Mouse (Mus musculus) kidney, postnatal 36 days (tissue): ENCODE measurements around the gene Cox6b2.

Source experiments
- DNase-seq, 2 experiments: peaks; one replicate each; pipeline ENCODE4 v3.0.0; 2021 to 2022; ENCODE audit warnings: mixed read lengths in 2 of 2

Gene Cox6b2

DNA sequence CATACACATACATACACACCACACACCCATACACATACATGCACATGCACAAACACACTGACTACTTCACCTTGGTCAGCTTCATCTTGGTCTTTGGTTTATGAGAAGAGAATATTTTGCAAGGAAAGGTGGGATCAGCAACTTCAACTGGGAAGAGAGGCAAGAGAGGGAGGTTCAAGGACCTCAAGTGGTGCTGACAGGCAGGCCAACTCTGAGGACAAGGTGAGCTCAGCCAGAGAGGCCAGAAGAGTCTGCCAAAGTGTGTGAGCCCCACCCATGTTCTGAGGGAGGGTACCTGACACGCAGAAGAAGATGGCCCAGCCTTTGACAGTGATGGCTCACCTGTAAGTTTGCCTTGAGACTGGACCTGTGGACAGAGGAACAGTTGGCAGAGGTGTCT, 6.8 kb upstream of the Cox6b2 start:
- DNase-seq = no peak

- DNase-seq = peak; percentile 72 to 73
Observed at GRCm38 (mm10) chr7:4751971-4752820, 698 bp downstream of the Cox6b2 start.

DNA sequence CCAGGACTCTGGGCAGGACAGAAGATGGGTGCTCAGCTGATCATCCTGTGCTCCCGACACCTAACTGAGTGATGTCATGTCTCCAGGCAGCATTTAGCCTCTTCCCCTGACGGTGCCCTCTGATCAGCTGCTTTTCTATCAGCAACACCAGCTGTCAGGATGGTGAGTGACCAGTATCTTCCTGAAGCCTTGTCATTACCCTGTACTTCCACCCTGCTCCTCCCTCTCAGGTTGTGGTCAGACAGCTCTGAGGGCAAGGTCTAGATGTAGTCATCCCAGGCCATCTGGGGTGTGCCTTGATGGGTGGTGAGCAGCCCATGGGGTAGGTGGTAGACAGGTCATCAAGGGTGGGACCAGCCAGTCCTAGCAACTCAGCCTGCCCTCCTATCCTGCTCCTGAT, 3.7 kb downstream of the Cox6b2 start:
- DNase-seq = no peak

GRCm38 (mm10) chr7:4748321-4748720, 4.6 kb downstream of the Cox6b2 start:
- no peak for DNase-seq

GRCm38 (mm10) chr7:4747156-4747899, 5.6 kb downstream of the Cox6b2 start:
- DNase-seq = no peak

DNA sequence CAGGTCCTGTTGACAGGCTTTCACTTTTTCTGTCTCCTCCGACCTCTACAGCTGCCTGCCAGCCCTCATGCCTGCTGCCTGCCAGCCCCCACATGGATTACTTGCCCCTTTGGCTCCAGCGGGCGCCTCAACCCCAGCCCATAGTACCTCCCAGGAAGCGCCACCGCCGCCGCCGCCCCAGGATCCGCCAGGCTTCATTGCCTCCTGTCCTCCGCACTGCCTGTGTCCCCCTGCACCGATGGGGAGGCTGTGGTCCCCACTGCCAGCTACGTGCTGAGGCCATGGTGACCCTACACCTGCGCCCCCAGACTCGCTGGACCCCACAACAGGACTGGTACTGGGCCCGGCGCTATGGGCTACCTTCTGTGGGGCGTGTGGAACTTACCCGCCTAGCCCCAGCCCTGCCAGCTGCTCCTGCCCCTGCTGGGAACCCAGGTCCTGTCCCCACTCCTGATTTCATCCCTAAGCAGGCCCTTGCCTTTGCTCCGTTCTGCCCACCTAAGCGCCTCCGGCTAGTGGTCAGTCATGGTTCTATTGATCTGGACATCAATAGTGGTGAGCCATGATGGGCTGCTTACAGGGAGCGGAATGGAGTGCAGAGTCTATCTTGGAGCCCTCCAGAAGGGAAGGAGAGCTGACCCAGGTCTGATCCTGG, 6.4 kb downstream of the Cox6b2 start:
- DNase-seq = no peak

- no peak for DNase-seq
Observed at GRCm38 (mm10) chr7:4744886-4745285, 8.0 kb downstream of the Cox6b2 start.

GRCm38 (mm10) chr7:4743354-4743753, 9.5 kb downstream of the Cox6b2 start:
- no peak for DNase-seq

- DNase-seq = no peak
Observed at GRCm38 (mm10) chr7:4742482-4742819, 10.4 kb downstream of the Cox6b2 start.

DNA sequence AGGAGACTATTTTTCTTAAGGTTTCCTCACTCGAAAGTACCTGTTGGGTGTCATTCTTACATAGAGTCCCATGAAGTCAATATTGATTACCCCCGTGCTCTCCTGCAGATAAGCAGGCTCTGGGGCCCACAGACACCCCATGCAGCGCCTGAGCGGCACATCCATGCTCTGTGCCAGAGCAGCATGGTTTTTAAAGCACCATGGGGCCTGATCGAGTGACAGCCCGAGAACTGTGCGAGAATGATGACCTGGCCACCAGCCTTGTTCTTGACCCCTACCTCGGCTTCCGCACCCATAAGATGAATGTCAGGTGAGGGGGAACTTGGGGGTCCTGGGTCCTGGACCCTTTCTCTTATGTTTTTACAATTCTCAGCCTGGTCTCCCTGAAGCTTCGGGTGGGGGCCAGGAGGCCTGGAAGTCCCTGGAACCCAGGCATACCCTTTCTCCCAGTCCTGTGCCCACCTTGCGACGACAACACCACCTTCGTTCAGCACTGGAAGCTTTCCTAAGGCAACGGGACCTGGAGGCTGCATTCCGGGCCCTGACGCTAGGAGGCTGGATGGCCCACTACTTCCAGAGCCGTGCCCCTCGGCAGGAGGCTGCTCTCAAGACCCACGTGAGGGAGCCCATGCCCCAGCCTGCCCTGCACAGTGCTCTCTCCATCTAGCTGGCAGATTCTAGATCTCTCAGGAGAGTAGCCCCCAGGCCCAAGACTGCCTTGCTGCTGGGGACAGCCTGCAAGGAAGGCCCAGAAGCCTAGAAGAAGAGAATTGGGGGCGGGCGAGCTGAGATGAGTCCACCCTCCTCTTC, 11.0 kb downstream of the Cox6b2 start:
- DNase-seq = no peak

- DNase-seq = peak; percentile 82 to 83
Observed at GRCm38 (mm10) chr7:4741151-4741550, 11.7 kb downstream of the Cox6b2 start.

DNA sequence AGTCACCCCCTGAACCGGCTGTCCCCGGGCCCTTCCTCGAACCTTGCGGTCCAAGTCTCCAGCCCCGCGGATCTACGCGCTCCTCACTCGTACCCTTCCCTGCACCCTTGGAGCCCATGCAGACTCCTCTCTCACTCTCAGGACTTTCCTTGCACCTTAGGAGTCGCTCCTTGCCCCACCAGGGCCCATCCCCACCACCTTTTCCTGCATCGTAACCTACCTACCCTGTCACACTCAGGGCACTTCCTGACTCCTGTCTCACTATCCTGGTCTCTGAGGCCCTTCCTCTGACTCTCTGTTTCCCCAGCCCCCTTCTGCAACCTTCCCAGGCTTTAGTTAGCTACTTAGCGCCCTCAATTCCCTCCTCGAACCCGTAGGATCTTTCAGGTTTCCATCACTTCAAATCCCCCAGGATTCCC, 12.6 kb downstream of the Cox6b2 start:
- DNase-seq = no peak

- peak; percentile 98 to 100 for DNase-seq
Observed at GRCm38 (mm10) chr7:4739544-4740275, 13.2 kb downstream of the Cox6b2 start, which contains the start of gene Kmt5c. TSS of gene Kmt5c (plus strand) at chr7:4740115.

DNA sequence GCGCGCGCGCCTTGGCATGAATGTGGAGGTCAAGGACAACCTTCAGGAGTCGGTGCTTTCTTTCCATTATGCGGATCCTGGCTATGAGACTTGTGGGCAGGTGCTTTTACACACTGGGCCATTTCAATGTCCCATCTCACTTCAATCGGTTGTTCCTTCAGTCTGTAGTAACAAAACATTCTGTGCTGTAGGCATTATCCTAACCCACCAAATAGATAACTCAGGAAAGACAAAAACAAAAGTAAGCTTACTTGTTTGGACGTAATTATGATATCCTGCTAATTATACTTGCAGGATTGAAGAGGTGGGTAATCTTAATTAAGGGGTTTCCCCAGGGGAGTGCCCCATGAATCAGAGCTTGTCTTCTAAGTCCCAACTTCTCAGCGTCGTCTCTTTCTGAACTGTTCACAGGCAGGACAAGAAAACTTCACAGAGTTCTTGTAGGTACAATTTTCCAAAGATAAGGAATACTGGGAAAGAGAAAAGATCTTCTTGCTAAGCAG, 13.8 kb downstream of the Cox6b2 start:
- DNase-seq = no peak

- DNase-seq = peak; percentile 39 to 72
Observed at GRCm38 (mm10) chr7:4732968-4733392, 19.9 kb downstream of the Cox6b2 start.

DNA sequence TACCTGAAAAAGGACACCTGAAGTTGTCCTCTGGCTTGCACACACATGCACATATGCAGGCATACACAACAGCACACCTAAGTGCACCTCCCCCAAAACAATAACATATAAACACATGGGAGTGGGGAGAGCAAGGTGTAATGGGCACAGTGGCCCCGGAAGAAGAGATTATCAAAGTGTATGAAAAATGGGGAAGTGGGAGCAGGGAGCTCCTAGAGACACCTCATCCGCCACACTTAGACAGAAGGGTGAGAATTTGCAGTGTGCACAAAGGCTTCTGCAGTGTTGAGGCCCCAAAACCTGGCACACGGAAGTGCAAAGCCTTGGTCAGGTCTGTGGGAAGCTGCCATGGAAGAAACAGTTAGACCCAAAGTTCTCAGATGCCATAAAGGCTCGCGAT, 21.8 kb downstream of the Cox6b2 start:
- DNase-seq = no peak

DNA sequence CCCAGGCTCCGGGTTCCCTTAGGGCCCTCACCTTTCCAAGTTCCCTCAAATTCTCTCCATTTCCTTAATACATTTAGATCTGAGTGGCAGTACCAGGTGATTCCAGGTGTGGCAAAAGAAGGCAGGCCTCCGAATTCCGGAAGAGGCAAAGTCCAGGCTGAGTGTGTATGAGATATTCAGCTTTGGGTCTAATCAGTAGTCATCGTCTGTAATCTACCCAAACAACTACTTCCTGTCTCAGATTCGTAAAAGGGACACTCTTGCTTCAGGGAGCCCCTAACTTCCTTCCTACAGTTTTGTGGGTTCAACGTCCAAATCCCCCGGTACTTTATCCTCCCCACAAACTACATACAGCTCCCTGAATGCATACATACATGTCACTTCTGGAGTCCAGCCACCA, 27.7 kb downstream of the Cox6b2 start, which contains the start of gene Tmem150b:
TSS of gene Tmem150b (minus strand) at position 81 of the 400 bp plus-strand sequence.
- no peak for DNase-seq

DNA sequence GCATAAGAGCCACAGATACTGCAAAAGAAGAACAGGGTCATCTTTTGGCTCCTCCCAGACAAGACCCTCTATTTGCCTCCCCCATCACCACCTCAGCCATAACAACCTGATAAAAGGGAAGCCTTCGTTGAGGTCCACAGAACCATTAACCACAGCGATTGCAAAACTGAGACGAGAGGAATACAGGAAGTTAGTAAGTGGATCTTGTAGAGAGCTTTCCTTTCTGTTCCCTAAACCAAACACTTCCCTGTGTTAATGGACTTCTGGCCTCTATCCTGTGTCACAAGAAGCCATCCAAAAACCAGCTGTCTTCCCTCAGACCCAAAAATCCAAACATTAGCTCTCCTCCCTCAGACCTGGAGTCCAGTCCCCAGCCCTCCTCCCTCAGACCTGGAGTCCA, 28.5 kb downstream of the Cox6b2 start:
- DNase-seq = no peak

DNA sequence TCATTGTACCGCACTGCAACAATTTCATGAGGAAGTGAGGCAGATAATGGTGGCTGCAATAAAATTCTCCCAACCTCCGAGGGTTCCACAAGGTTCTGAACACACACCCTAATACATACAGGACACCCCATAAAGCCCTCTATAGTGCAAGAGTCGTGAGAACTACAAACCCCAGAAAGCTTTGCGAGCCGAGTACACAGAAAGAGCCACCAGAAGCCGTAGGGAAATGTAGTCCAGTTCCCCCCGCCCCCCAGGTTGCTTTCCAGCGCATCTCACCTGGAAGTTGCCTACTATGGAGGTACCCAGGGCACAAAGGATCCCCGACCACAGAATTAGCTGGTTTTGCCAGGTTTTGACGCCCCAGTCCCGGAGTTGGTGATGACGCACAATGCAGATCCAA, 29.4 kb downstream of the Cox6b2 start:
- DNase-seq = peak; percentile 20 to 41

GRCm38 (mm10) chr7:4719276-4719675, 33.6 kb downstream of the Cox6b2 start:
- DNase-seq = no peak

DNA sequence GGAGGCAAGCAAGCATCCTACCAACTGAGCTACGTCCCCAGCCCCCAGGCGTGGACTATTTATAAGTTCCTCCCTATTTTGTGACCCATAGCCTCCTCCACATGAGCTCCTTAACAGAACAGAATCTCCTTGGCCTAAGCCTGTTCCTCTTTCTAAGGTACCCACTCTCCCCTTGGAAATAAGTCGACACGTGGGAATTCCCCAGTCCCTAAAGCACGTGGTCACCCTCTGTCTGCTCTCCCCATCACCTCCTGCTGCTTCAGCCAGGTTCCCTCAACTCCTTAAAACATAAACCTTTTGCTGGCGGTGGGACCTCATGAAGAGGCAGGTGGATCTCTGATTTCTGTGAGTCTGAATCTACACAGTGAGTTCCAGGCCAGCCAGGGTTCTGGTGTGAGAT, 35.9 kb downstream of the Cox6b2 start:
- no peak for DNase-seq

- DNase-seq = no peak
Observed at GRCm38 (mm10) chr7:4712594-4712993, 40.3 kb downstream of the Cox6b2 start.
